Mouse (Mus musculus) megakaryocyte, adult 5-6 weeks (primary cell): ENCODE results near the gene Pcyt2. TPM values are rescaled to one million over a fixed set of nuclear protein-coding genes. Genes with fewer than 3 reads are reported as not detected.

Experiments
- ATAC-seq: 2 replicates; pipeline ENCODE4 v1.8.0; 2016; ENCODE audit warnings: mild to moderate bottlenecking, inconsistent platforms; ENCODE audit not compliant: poor library complexity, severe bottlenecking
- total RNA-seq, 2 experiments: library from RNA; stranded (forward) in 1 of 2; stranded (reverse) in 1 of 2; fragments of 153-499, 151-499 nt in 1 of 2; fragments of 221-1000, 200-1000 nt in 1 of 2; gene quantifications; 2 replicates each; pipeline versions ENCODE4 v1.2.3 to v1.2.4; 2015 to 2017

Gene Pcyt2
- total RNA-seq (2015) = 11.8 and 13.3 TPM in 2 replicates
- total RNA-seq (2017) = 17.3 and 22.6 TPM in 2 replicates

DNA sequence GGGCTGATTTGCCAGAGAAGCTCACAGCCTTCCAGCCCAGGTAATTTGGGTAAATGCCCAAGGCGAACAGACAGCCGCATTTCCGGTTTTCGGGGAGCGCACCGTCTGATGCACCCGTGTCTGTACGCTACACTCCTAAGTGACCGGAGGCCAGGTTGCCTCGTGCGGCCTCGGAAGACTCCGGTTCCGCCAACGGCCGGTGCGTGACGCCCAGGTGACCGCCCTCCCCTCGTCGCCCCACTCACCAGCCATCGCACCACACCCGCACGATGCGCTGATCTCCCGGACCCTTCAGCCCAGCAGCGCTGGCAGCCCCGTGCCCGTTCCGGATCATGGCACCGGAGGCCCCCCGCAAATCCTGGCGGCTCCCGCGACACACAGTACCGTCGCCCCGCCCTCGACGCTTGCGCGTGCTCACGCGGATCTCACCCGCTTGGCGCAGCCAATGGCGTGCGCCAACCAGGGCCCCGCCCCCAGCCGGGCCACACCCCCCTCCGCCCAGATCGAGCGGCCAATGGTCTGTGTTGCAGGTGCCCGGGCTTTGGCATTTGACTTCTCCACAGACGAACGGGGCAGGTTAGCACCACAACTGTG lies at the start of gene Pcyt2:
Gene Pcyt2 (minus strand): TSS at position 418 of the 594 bp plus-strand sequence.
- ATAC-seq = peak; percentile 98

DNA sequence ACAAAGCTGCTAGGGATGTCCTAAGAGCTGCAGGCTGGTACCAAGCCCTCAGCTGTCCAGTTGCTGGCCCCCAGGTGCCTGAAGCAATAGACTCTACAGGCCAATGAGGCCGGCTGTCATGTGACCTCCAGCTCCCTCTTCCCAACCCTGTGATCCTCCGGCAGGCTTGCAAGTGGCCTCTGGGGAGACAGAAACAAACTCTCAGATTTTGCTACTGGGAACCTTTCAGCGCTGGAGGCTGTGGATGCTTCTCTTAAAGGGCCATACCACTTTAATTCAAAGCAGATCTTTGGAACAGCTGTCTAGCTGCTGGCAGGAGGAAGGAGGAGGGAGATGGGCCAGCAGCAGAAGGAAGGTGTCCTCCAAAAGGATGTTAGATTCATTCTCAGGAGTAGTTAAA lies 48.9 kb upstream of the Pcyt2 start:
- ATAC-seq = no peak

DNA sequence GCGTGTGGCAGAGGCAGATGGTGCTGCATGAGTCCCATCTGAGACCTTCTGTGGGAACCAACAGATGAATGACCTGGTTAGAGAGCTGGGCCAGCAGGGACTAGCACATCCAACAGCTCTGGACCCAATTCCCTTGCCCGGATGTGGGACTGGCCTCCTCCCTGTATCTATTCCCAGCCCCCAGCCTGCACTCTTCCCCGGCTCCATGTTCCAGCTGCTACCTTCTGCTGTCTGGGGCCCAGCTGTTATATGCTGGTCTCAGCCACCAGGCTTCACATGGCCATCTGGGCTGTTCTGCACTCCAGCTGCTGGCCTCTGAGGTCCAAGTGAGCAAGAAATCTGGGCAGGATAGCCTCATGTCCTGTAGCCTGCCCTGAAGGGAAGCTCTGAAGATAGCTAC lies 47.7 kb upstream of the Pcyt2 start:
- no peak for ATAC-seq

DNA sequence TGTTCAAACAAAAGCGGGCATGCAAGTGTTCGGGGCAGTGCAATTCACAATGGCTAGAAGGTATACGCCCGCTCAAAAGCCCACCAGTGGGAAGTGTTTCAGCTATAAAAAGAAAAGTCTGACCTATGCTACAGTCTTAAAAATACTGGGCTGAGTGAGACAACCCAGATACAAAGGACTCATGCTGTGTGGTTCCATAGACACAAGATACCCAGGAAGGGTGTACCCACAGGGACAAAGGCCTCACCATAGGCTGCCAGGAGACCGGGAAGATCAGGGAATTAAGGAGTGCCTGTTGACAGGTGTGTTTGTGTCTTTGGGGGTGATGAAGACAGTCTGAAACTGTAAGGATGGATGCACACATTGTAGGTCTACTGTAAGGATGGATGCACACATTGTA lies 46.0 kb upstream of the Pcyt2 start:
- ATAC-seq = no peak

DNA sequence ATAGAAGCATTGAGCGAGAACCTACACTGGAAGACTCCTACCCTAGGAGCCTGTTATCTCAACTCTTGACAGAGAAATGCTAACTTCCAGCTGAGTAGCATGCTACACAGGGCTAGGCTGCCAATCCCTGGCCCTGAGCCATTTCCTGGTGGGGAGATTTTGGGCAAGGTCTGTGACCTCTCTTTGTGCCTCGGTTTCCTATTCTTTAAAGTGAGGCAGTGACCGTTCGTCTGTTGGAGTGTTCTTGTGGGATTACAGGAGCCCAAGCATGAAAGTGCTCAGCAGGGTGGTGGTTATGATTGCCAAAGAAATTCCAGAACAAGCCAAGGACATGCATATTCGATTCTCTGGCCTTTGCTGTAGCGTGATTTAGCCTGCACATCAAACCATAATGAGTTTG lies 45.0 kb upstream of the Pcyt2 start:
- no peak for ATAC-seq

DNA sequence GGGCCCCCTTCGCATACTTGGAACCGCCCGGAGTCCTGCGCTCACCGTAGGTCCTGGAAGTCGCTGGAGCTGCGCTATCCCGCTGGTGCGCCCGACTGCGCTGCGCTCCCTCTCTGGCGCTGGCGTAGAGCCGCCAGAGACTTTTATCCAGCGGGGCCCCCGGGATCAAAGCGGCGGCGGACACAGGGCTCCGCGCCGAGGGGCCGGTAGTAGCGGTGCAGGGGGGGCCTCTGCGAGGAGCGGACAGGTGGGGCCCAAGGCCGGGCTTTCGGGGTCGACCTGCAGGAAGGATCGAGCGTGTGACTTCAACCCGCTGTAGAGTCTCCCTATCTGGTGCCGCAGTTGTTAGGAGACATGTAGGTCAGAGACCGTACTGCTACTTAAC lies 43.3 kb upstream of the Pcyt2 start, which contains the start of gene Notum:
Gene Notum (minus strand): TSS at position 100 of the 385 bp plus-strand sequence.
- no peak for ATAC-seq

DNA sequence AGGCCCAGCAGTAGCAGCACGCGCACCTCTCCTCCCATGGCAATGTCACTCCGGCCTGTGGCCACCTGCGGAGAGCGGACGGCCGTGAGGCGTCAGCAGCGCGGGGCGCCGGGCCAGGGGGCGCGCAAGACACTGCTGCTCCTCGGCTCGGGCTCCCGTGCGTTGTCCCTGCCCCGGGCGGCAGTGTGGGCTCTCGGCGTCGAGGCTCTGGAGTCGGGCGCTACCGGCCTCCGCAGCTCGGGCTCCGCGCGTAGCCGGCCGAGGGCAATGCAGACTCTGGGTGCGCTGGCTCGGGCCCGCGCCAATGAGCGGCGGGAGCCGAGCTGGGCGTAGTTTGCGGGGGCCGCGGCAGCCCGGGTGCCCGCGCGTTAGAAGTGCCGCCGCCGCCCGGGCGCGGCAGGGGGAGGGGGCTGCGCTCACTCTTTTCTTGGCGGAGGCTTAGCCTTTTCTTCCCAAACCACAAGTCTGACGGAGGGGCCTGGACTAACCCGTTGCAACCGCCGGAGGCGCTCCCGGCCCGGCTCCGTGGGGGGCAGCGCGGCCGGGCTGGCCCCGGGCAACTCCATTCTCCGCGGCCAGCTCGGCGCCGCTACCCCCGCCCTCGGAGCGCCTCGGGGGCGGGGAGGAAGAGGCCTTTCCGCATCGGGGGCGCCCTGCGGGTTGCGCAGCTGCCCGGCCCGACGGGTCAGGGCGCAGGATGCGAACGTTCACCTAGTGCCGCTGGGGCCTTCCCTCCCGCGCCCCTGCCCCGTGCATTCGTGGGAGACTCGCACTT lies 42.8 kb upstream of the Pcyt2 start:
- ATAC-seq = peak; percentile 20; the same call in 1 of the 2 replicates

DNA sequence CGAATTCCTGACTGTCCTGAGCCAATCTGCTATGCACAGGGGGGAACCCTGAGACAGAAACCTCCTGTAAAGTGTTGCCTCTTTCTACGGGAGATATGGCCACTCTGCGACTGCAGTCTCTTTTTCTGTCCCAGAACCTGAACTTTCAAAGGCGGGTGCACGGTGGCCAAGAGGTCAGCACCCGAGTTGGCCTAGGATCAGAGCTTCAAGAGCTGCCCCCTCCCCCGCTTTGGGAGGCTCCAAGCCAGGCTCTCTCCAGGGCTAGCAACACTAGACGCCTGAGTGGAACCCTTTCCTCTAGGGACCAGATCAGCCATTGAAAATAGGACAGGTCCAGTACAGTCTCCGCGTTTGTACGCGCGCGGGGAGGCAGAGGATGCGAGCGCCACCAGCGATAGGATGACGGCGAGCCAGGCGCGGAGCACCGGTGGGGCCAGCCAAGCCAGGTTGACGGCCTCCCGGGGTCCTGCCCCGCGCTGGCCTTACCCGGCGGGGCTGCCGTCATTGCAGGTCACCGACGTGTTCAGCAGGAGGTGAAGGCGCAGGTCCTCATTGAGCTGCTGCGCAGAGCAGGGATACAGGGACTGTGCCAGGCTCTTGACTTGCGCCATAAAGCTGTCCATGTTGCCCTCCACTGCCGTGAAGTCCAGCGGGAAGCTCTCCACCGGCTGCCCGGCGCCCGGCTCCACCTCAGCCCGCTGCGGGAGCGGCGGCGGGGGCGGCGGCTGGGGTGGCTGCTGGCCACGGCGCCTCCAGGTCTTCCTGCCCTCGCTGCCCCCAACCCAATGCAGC lies 42.0 kb upstream of the Pcyt2 start:
- ATAC-seq = 0 out of 2 replicates have a peak, but pooled peaks have one; percentile 22

DNA sequence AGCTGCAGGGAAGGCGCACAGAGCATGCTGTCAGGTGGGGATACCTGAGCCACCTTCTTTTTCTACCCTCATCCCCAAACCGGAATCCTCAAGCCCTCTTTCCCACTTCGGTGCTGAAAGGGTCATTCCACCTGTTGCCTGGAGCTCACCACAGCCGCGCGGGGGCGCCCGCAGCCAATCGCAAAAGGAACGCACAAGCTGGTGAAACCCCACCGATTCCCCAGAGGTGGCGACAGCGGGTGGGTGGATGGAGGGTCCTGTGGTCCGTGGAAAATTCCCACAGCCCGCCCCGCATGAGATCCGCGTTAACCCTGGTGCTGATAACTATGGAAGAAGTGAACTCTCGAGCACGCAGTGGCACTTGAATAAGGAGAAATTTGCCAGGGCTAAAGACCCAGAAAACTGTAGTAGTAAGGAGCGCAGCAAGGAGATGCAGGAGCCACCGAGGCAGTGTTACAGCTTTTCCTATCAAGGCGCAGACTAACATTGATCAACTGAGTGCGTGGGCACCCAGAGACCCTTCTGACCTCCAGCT lies 41.2 kb upstream of the Pcyt2 start:
- ATAC-seq = peak; percentile 80

DNA sequence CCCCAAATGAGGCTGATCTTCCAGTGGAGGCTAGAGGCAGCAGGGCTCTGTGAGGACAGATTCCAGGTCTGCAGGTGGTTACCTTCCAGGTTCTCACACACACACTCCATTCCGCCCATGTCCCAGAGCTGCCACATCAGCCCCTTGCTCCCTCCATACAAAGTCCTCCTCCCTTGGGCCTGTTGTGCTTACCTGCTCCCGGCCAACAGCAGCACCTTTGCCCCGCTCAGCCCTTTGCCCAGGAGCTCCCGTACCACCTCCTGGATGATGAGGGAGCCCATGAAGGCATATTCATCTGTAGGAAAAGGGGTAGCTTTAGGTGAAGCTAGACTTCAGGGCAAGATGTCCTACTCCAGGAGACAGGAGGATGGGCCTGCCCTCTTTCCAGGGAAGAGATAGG lies 39.6 kb upstream of the Pcyt2 start:
- ATAC-seq = no peak

DNA sequence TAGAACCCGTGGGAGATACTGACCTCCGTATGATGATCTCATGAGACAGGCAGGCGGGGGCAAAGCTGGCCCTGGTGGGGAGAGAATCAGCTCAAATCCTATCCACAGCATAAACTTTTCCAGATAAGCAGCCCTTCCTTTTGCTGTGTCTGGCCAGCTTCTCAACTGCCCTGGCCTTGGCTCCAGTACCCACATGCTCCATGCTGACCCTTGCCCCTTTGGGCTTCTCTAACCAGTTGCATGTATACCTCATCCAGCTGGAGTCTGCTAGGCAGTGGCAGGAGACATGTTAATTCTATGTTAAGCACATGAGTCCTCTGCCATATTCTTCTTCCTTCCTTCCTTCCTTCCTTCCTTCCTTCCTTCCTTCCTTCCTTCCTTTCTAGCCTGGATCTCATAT lies 37.0 kb upstream of the Pcyt2 start:
- ATAC-seq = no peak

DNA sequence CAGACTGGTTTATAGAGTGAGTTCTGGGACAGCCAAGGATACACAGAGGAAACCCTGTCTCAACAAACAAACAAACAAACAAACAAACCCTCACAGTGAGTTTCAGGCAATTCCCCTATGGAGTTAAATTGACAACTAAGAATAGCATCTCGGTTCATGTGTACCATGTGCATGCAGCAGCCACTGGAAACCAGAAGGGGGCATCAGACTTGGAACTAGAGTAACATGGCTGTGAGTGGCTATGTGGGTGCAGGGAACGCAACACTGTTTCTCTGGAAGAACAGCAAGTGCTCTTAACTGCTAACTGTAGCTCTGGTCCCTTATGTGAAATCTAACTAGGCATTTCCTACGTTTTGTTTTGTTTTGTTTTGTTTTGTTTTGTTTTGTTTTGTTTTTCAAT lies 34.1 kb upstream of the Pcyt2 start:
- no peak for ATAC-seq

DNA sequence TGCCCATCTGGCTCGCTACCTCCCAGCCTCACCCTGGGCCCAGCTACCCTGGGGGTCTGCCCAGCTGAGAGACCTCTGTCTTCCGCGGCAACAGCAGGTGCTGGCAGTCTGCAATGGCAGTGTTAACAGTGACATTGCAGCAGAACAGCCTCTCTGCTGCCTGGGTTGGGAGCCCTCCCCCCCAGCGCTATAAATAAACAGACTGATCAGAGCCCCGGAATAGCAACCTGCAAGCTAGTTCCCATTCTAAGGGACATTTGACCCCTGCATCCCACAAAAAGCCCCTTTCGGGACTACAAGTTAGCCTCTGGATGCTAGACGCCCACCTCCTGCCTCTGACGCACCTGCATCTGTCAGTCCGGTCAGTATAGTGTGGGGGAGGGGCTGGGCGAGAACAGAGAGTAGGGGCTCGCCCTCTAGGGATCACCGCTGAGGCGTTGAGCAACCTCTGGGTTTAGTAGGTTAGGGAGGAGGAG lies 30.3 kb upstream of the Pcyt2 start, which contains the start of gene Myadml2:
Gene Myadml2 (minus strand): TSS at position 158 of the 476 bp plus-strand sequence.
- no peak for ATAC-seq

DNA sequence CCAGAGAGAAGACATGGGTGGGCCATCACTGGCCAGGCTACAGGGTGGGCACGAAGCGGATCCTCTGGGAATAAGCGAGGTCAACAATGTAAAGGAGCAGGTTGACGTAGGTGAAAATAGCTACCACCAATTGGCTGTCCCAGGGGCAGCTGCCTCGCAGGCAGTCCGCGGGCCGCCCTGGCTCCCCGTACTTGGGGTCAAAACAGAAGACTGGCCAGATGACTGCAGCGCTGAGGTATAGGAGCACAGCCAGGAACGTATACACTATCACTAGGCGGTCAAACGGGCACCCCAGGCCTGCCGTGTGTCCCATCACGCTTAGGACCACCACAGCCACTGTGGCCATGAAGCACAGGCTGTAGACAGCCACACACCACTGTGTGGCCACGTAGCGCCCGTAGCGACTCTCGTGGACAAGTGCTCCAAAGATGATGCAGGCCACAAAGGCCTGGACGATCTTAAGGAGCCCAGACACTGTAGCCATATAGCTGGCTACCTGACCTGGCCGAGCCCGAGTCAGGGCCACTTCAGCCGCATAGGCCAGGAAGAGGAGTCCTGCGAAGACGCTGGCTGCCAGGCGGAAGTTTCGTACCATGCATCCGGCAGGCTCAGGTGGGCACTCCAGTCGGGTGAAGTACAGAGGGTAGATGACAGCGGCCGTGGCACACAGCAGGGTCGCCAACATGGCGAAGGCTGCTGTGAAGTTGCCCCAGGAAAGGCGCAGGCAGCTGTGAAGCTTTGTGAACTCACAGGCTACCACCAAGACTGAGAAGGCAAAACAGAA lies 29.5 kb upstream of the Pcyt2 start:
- no peak for ATAC-seq

DNA sequence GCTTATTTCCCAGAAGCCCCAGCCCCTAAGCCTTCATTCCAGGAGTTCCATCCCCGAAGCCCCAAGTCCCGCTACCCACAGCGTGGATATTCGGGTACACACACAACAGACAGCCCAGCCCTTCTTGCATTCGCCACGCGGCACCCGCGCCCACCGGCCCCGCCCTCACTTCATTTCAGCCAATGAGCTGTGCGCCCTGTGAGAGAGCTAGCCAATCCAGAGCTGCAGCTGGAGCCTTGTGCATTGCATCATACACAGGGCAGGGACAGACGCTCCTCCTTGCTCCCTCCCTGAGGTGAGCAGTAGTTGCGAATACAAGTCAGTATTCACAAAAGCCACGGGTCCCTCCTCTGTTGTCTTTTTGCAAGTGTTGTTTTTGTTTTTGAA lies 25.9 kb upstream of the Pcyt2 start, which contains the start of gene Pycr1:
Gene Pycr1 (minus strand): TSS at position 169 of the 387 bp plus-strand sequence.
- ATAC-seq = peak; percentile 96

DNA sequence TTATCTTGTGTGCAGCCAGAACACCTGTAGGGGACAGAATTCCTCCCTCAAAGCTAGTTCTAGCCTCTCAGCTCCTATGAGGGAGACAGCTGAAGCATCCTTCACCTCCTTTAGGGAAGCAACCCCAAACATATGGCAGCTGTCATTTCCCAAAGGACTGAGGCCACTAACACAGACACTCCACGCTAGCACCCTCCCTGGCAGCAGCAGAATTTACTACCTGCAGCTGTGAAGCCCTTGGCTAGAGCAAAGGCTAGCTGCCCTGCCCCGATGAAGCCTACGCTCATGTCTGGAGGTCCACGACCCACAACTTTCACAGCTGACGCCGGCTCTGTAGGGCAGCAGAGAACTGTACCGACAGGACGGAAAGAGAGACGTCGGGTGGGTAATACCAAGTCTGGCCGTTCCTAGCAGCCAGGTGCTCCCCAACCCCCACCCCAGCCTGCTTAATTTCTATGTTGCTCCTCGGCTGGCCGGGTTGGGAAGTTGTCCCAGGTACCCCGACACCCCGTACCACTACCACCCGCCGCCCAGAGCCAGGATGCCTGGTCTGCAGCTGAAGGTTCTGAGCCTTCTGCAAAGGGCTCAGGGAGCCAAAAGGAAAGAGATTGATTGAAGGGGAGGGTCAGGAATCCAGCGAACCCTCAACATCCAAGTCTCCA lies 25.3 kb upstream of the Pcyt2 start:
- ATAC-seq = peak; percentile 30

DNA sequence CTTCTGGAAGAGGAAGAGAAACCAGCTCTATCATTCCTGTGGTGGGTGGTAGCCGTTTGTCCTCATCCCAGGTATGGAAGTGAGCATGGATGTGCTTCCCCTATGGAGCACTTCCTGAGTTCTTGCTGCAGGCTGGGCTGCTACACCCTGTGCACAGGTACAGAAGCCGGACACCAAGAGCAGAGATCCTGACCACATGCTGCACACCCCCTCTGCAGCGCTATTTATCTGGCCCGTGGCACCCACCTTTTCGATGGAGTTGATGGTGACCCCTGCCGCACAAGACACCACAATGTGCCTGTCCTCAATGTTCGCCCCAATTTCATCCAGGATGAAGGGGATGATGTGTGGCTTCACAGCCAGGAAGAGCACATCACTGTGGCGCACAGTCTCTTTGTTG lies 24.1 kb upstream of the Pcyt2 start:
- ATAC-seq = peak; percentile 36

DNA sequence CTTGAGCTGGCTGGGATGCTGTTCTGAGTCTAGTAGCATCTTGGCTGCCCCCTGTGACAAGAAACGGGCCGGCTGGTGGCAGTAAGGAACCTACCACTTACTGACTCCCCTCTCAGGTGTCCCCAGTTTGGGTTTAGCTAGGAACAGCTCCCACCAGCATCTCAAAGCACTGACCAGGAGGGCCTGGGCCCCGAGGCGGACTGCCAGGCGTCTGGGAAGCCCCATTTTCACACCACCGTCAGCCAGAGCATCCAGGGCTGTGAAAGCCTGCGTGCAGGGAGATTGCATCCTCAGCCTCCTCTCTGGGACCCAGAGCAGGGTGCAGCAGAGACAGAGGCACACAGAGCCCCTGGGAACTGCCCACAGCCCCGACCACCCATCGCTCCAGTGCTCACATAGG lies 23.5 kb upstream of the Pcyt2 start:
- no peak for ATAC-seq

DNA sequence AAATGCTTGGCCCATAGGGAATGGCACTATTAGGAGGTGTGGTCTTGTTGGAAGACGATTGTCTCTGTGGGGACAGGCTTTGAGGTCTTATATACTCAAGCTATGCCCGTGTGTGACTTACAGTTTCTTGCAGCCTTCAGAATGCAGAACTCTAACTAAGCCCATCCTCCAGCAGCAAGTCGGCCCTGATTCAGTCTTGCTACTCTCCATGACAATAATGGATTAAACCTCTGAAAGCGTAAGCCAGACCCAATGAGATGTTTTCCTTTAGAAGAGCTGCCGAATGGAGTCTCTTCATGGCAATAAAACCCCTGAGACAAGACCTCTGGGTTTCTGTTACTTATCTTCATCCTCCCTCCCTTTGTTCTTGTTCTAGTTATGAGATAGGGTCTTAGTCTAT lies 17.1 kb upstream of the Pcyt2 start:
- ATAC-seq = no peak
